Mouse (Mus musculus) forebrain, postnatal 0 days (tissue): Measurements from ENCODE around the gene Olfr283. TPM values are rescaled to one million over a fixed set of nuclear protein-coding genes. Genes with fewer than 3 reads are reported as not detected.
"Not testable (repeated sequence)": the region's sequence is repeated elsewhere in the genome, so short reads cannot be mapped to it uniquely, and the experiment has no call there.

Experiments
- ATAC-seq: fragments of 200-750 bp; cut with Nextera tagmentation; 2 replicates; pipeline ENCODE4 v1.8.0; 2017; ENCODE audit warnings: mild to moderate bottlenecking, moderate library complexity
- DNase-seq: peaks from one replicate; pipeline ENCODE4 v3.0.0-alpha.2; 2015
- H3K27ac ChIP-seq: fragments of 300-500 bp; sonication (generic); 2 replicates; pipeline ENCODE4 v1.5.1; 2014; ENCODE audit warnings: low read depth, mild to moderate bottlenecking, antibody characterized with exemption, low read length, moderate library complexity, mixed read lengths
- H3K27me3 ChIP-seq: fragments of 300-500 bp; sonication (generic); 2 replicates; pipeline ENCODE4 v1.6.1; 2014; ENCODE audit warnings: mild to moderate bottlenecking, low read length, mixed read lengths; ENCODE audit not compliant: insufficient read depth
- H3K36me3 ChIP-seq: fragments of 300-500 bp; sonication (generic); 2 replicates; pipeline ENCODE4 v1.6.1; 2014; ENCODE audit warnings: mild to moderate bottlenecking, moderate library complexity; ENCODE audit not compliant: insufficient read depth
- H3K4me1 ChIP-seq: fragments of 300-500 bp; sonication (generic); 2 replicates; pipeline ENCODE4 v1.6.1; 2014; ENCODE audit warnings: antibody characterized with exemption; ENCODE audit not compliant: insufficient read depth
- H3K4me2 ChIP-seq: fragments of 300-500 bp; sonication (generic); 2 replicates; pipeline ENCODE4 v1.6.1; 2014; ENCODE audit warnings: low read depth, mild to moderate bottlenecking, moderate library complexity
- H3K4me3 ChIP-seq: fragments of 300-500 bp; sonication (generic); 2 replicates; pipeline ENCODE4 v1.5.1; 2014; ENCODE audit warnings: low read depth, low read length, mixed read lengths
- H3K9ac ChIP-seq: fragments of 300-500 bp; sonication (generic); 2 replicates; pipeline ENCODE4 v1.6.1; 2014; ENCODE audit warnings: mild to moderate bottlenecking
- H3K9me3 ChIP-seq: fragments of 300-500 bp; sonication (generic); 2 replicates; pipeline ENCODE4 v1.6.1; 2016; ENCODE audit warnings: low read length
- CTCF ChIP-seq: sonication (generic); IDR thresholded peaks from 2 replicates; pipeline ENCODE4 v1.5.1; 2016; ENCODE audit warnings: antibody characterized with exemption, control low read depth, low read depth
- WGBS: fragments of 180-500 bp; shearing (Covaris S2); extraction: QIAGEN DNeasy Blood & Tissue Kit; methylation state at CpG from one replicate; pipeline ENCODE4 v1.1.7; 2014; 5-methylcytosine and 5-hydroxymethylcytosine counted together
- polyA plus RNA-seq: library from polyadenylated mRNA; unstranded; fragments of >200 nt; fragmentation: Nextera tagmentation; extraction: Ambion mirVana; gene quantifications from 2 replicates; pipeline ENCODE4 v1.2.1, GENCODE M21; 2015
- total RNA-seq: library from RNA; depleted of rRNA; stranded (reverse); fragments of >200 nt; gene quantifications from 2 replicates; pipeline ENCODE4 v1.2.3, GENCODE M21; 2014; rRNA removed

Gene Olfr283
- total RNA-seq, result not detected in 2 replicates
- not detected in 2 replicates for polyA plus RNA-seq

- no peak for TF ChIP-seq CTCF
- Histone ChIP-seq H3K27me3 (no peaks in the 10 kb centered on the region), H3K9ac (no peak within 1 kb of the TSS), H3K27ac (no peak within 1 kb of the TSS), H3K4me3 (no peak within 1 kb of the TSS), H3K4me2 (no peak within 1 kb of the TSS), H3K36me3 (no peaks in the 10 kb centered on the region), H3K4me1 (no peaks in the 10 kb centered on the region), H3K9me3 (no peaks in the 10 kb centered on the region)
- WGBS, result 85% methylated on average over 6 of the region's 6 CpGs
- no peak for DNase-seq
- no peak for ATAC-seq
Measured at GRCm38 (mm10) chr15:98380846-98381245, at the start of gene Olfr283. Olfr283 (minus strand) TSS chr15:98380946.

GRCm38 (mm10) chr15:98425188-98425587 lies 44.4 kb upstream of the Olfr283 start:
- no peaks in the 10 kb centered on the region for H3K9me3 ChIP-seq
- no peaks in the 10 kb centered on the region for H3K36me3 ChIP-seq
- no peak overlapping the region for H3K4me3 ChIP-seq
- 88% methylated on average over 7 of the region's 7 CpGs for WGBS
- no peak overlapping the region for H3K4me2 ChIP-seq
- no peaks in the 10 kb centered on the region for H3K4me1 ChIP-seq
- no peak overlapping the region for H3K27ac ChIP-seq
- no peak for DNase-seq
- TF ChIP-seq CTCF, result no peak
- no peak overlapping the region for H3K9ac ChIP-seq
- ATAC-seq, result no peak
- no peaks in the 10 kb centered on the region for H3K27me3 ChIP-seq

- H3K4me1 ChIP-seq, result no peaks in the 10 kb centered on the region
- H3K36me3 ChIP-seq, result no peaks in the 10 kb centered on the region
- no peak overlapping the region for H3K4me3 ChIP-seq
- 82% methylated on average over 6 of the region's 6 CpGs for WGBS
- no peak for DNase-seq
- H3K4me2 ChIP-seq, result no peak overlapping the region
- no peak overlapping the region for H3K27ac ChIP-seq
- H3K27me3 ChIP-seq, result no peaks in the 10 kb centered on the region
- H3K9me3 ChIP-seq, result no peaks in the 10 kb centered on the region
- no peak for ATAC-seq
- no peak overlapping the region for H3K9ac ChIP-seq
- TF ChIP-seq CTCF, result no peak
Measured at GRCm38 (mm10) chr15:98424753-98425152, 44.0 kb upstream of the Olfr283 start.

- TF ChIP-seq CTCF, result no peak
Measured at GRCm38 (mm10) chr15:98424326-98424725, 43.6 kb upstream of the Olfr283 start.

GRCm38 (mm10) chr15:98420897-98421296 lies 40.2 kb upstream of the Olfr283 start:
- 70% methylated on average over 4 of the region's 4 CpGs for WGBS

More at GRCm38 (mm10) chr15:98424326-98424725, 43.6 kb upstream of the Olfr283 start:
- WGBS, result 69% methylated on average over 14 of the region's 14 CpGs
- H3K36me3 ChIP-seq, result no peaks in the 10 kb centered on the region
- ATAC-seq, result no peak
- H3K27me3 ChIP-seq, result no peaks in the 10 kb centered on the region
- H3K4me3 ChIP-seq, result no peak overlapping the region
- H3K9ac ChIP-seq, result no peak overlapping the region
- H3K4me2 ChIP-seq, result no peak overlapping the region
- H3K4me1 ChIP-seq, result no peaks in the 10 kb centered on the region
- DNase-seq, result no peak
- H3K9me3 ChIP-seq, result no peaks in the 10 kb centered on the region
- H3K27ac ChIP-seq, result no peak overlapping the region

GRCm38 (mm10) chr15:98418096-98418495 lies 37.4 kb upstream of the Olfr283 start:
- Histone ChIP-seq H3K4me2 (no peak overlapping the region), H3K36me3 (no peaks in the 10 kb centered on the region), H3K9me3 (no peaks in the 10 kb centered on the region), H3K9ac (no peak overlapping the region), H3K27me3 (no peaks in the 10 kb centered on the region), H3K4me3 (no peak overlapping the region), H3K4me1 (no peaks in the 10 kb centered on the region), H3K27ac (no peak overlapping the region)
- TF ChIP-seq CTCF, result no peak
- no peak for ATAC-seq
- DNase-seq, result no peak
- WGBS, result 80% methylated on average over 7 of the region's 7 CpGs

More at GRCm38 (mm10) chr15:98420897-98421296, 40.2 kb upstream of the Olfr283 start:
- Histone ChIP-seq H3K36me3 (no peaks in the 10 kb centered on the region), H3K27me3 (no peaks in the 10 kb centered on the region), H3K9ac (no peak overlapping the region), H3K27ac (no peak overlapping the region), H3K9me3 (no peaks in the 10 kb centered on the region), H3K4me2 (no peak overlapping the region), H3K4me1 (no peaks in the 10 kb centered on the region), H3K4me3 (no peak overlapping the region)
- TF ChIP-seq CTCF, result no peak
- ATAC-seq (no peak), DNase-seq (no peak)

- peak; percentile 40 for TF ChIP-seq CTCF
- not testable (repeated sequence) for H3K9ac ChIP-seq, H3K4me3 ChIP-seq, H3K27ac ChIP-seq, H3K27me3 ChIP-seq, DNase-seq, H3K4me2 ChIP-seq, H3K4me1 ChIP-seq, H3K36me3 ChIP-seq, ATAC-seq, H3K9me3 ChIP-seq
- WGBS, result 22% methylated on average over 1 of the region's 3 CpGs
Measured at GRCm38 (mm10) chr15:98417285-98417684, 36.5 kb upstream of the Olfr283 start.

- H3K4me3 ChIP-seq, DNase-seq: not testable (repeated sequence)
Measured at GRCm38 (mm10) chr15:98416802-98417201, 36.1 kb upstream of the Olfr283 start.

More at GRCm38 (mm10) chr15:98416802-98417201, 36.1 kb upstream of the Olfr283 start:
- not testable (repeated sequence) for ATAC-seq, H3K4me2 ChIP-seq, H3K4me1 ChIP-seq, H3K9me3 ChIP-seq, H3K27ac ChIP-seq, H3K27me3 ChIP-seq, H3K36me3 ChIP-seq, H3K9ac ChIP-seq
